Mouse (Mus musculus): Measurements from ENCODE around the gene Akt3.

DNA sequence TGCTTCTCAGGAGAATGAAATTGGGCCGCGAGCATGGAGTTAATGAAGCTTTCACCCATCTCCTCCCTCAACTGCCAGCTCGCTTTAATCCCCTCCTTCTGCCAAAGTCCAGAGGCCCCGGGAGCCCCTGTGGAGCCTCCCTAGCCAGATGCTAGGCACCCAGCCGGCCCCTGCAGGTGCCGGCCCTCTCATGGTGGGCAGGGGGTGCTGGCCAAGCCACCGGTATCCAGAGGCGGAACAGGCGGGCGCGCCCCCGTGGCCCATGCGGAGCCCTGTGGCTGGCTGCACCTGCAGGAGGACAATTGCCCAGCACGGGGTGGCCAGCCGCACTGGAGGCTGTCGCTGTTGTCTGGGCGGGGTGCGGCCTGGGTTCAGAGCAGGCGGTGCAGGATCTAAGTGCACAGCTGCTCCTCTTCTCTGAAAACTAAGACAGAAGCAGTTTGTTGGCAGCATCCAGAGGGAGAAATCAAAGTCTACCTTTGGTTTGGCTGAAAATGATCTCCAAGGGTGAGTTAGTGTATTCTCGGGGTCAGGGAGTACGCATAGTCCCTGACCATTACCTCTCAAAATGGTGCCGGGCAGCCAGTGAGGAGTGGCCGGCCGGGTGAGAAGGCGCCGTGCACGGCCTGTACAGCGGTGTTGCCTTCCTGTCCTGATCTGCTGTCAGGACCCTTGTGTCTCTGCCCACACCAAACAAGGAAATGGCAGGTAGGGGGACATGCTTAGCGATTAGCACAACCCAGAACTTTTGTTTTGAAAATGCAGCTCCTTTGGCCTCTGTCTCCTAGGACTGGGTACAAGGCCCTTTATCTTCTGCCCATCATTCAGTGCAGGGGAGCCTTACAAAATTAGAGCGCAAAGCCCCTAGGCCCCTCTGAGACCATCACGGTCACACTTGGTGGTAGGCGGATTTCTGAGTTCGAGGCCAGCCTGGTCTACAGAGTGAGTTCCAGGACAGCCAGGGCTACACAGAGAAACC is 260.0 kb downstream of the Akt3 start:
- peak in 2 of 3 experiments; percentile 64 to 67 for TF ChIP-seq MYOG (IDR thresholded peaks at IDR 0.05; ENCODE audit: control insufficient read depth in 1 of 3, insufficient read depth in 1 of 3, insufficient read length in 2 of 3, low read depth in 2 of 3)
- peak in 1 of 3 experiments; percentile 46 for TF ChIP-seq MYOD1 (IDR thresholded peaks at IDR 0.05; ENCODE audit: control insufficient read depth in 1 of 3, insufficient read length in 2 of 3, low read depth in 2 of 3)
- no peak for TF ChIP-seq TCF12 (IDR thresholded peaks at IDR 0.05; ENCODE audit: insufficient read depth, poor library complexity, severe bottlenecking)
- TF ChIP-seq MAX (IDR thresholded peaks at IDR 0.05; ENCODE audit: low read depth): no peak
- no peak for TF ChIP-seq POLR2A (IDR thresholded peaks at IDR 0.05; ENCODE audit: insufficient read length, low read depth)
- no peak for TF ChIP-seq SRF (IDR thresholded peaks at IDR 0.05; ENCODE audit: control insufficient read depth, insufficient read length, low read depth)
- TF ChIP-seq REST (IDR thresholded peaks at IDR 0.05; ENCODE audit: insufficient read depth, insufficient read length): no peak
- no peak for TF ChIP-seq POLR2AphosphoS2 (IDR thresholded peaks at IDR 0.05; ENCODE audit: insufficient read length, low read depth)
- no peak for TF ChIP-seq CEBPB (IDR thresholded peaks at IDR 0.05; ENCODE audit: insufficient read depth, poor library complexity, severe bottlenecking)
- no peak for TF ChIP-seq E2F4 (IDR thresholded peaks at IDR 0.05; ENCODE audit: insufficient read depth)
- no peak for TF ChIP-seq USF1 (IDR thresholded peaks at IDR 0.05; ENCODE audit: low read depth)

Data from myocyte (in vitro differentiated cells).